Mouse (Mus musculus) frontal cortex, adult 2 months (tissue): ENCODE data around the gene Glo1. TPM values are rescaled to one million over a fixed set of nuclear protein-coding genes. Genes with fewer than 3 reads are reported as not detected.

Experiments
- DNase-seq, 2 experiments: peaks; one replicate each; pipeline ENCODE4 v3.0.0; 2022; ENCODE audit warnings: low spot score in 1 of 2; ENCODE audit errors: extremely low spot score in 1 of 2
- polyA plus RNA-seq: library from polyadenylated mRNA; depleted of rRNA; stranded (reverse); fragments of >200 nt; gene quantifications from 2 replicates; pipeline ENCODE4 v1.2.3, GENCODE M21; 2012

Gene Glo1
- polyA plus RNA-seq, 1 experiment = 123 TPM

GRCm38 (mm10) chr17:30581201-30581600 lies 45.5 kb downstream of the Glo1 start:
- peak; percentile 60 to 72 for DNase-seq

GRCm38 (mm10) chr17:30580781-30581180 lies 45.9 kb downstream of the Glo1 start:
- DNase-seq = no peak

- no peak for DNase-seq
These were observed 49.7 kb downstream of the Glo1 start for GRCm38 (mm10) chr17:30576946-30577345.

- peak; percentile 88 to 98 for DNase-seq
These were observed 50.5 kb downstream of the Glo1 start, which contains the start of gene Btbd9 for GRCm38 (mm10) chr17:30575941-30576773. Btbd9 (minus strand) TSS chr17:30576488.

- DNase-seq = peak in 1 of 2 experiments; percentile 64
These were observed 51.4 kb downstream of the Glo1 start for GRCm38 (mm10) chr17:30575121-30575904.

GRCm38 (mm10) chr17:30574783-30575075 lies 51.9 kb downstream of the Glo1 start:
- no peak for DNase-seq

- no peak for DNase-seq
These were observed 52.5 kb downstream of the Glo1 start for GRCm38 (mm10) chr17:30573990-30574782.

GRCm38 (mm10) chr17:30570971-30571370 lies 55.7 kb downstream of the Glo1 start:
- DNase-seq = no peak

GRCm38 (mm10) chr17:30570173-30570572 lies 56.5 kb downstream of the Glo1 start:
- no peak for DNase-seq

GRCm38 (mm10) chr17:30568473-30568872 lies 58.2 kb downstream of the Glo1 start:
- DNase-seq = no peak

- no peak for DNase-seq
These were observed 61.7 kb downstream of the Glo1 start for GRCm38 (mm10) chr17:30564971-30565370.

- no peak for DNase-seq
These were observed 62.3 kb downstream of the Glo1 start for GRCm38 (mm10) chr17:30564407-30564806.

- no peak for DNase-seq
These were observed 63.1 kb downstream of the Glo1 start for GRCm38 (mm10) chr17:30563484-30564075.

GRCm38 (mm10) chr17:30562770-30563169 lies 63.9 kb downstream of the Glo1 start:
- no peak for DNase-seq

GRCm38 (mm10) chr17:30559536-30559935 lies 67.1 kb downstream of the Glo1 start:
- peak in 1 of 2 experiments; percentile 75 for DNase-seq

GRCm38 (mm10) chr17:30558623-30559022 lies 68.0 kb downstream of the Glo1 start:
- peak in 1 of 2 experiments; percentile 34 for DNase-seq

GRCm38 (mm10) chr17:30556512-30556911 lies 70.2 kb downstream of the Glo1 start:
- DNase-seq = peak in 1 of 2 experiments; percentile 38

GRCm38 (mm10) chr17:30553027-30553937 lies 73.4 kb downstream of the Glo1 start:
- DNase-seq = no peak

GRCm38 (mm10) chr17:30550774-30551107 lies 75.9 kb downstream of the Glo1 start:
- DNase-seq = peak; percentile 68 to 86
